Mouse (Mus musculus) E14TG2a.4 (cell line): ENCODE data around the gene Glud1.

ENCODE experiments used
- CTCF ChIP-seq: conservative IDR thresholded peaks from 2 replicates; pipeline ENCODE4 v1.5.1; 2014; ENCODE audit warnings: low read length
- POU5F1 ChIP-seq: IDR thresholded peaks from 2 replicates; pipeline ENCODE4 v1.6.1; 2014; ENCODE audit warnings: low read length, borderline replicate concordance

DNA sequence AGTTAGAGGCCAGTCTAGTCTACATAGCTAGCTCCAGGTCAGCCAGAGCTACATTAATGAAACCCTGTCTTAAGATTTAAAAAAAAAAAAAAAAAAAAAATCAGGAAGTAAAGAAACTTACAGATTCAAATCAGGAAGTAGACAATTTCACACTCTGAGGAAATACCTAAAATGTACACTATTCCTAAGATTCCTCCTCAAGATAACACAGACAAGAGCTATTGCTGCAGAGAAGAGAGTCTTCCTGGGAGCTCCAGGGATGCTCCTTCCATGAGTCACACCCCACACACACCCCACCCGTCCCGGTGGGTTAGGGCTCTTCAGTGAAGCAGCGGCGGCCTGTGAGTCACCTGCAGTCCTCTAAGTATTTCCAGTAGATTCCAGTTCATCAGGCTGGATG lies 13.5 kb upstream of the Glud1 start:
- no peak for TF ChIP-seq CTCF
- no peak for TF ChIP-seq POU5F1
